Mouse (Mus musculus): ENCODE results near the gene Hbp1.

Hbp1 gene

DNA sequence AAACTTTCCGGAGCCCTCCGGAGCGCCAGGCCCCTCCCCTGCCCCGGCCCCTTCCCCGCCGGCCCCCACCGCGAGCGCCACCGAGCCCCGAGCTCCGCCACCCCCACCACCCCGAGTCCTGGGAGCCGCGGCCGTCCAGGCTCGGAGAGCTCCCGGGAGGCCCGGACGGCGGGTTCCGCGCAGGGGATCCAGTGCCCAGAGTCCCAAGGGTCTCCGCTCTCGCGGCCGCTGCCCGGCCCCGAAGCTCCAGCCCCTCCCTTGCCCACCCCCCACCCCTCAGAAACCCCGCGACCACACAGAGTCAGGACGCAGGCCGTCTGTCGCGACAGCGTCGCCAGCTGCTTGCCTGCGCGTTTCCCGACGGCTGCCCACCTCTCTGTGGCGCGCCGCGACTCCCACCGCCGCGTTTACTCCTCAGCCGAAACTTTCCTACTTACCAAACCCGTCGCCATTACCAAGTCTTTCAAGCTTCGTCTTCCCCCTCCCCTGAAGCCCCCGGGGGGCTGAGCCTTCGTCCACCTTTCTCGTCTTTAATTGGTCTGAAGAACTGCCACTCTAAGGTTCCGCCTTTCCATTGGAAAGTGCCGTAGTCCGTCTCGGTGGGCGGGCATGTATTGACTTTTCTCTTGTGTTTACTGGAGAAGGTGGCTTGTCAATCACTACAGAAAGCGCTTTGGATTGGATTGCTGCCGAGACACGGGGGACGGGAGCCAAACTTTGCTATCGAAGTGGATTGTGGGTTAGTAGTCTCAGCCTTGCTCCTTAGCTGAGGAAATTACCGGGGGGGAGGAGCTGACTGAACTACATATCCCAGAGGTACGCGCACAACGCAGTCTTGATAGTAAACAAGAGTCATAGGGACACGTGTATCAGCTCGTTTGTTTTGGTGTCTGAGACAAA, at the start of gene Hbp1:
Gene Hbp1 (minus strand): TSS at position 777 of the 900 bp plus-strand sequence.
- DNase-seq (ENCODE audit: low spot score), result peak; percentile 99

DNA sequence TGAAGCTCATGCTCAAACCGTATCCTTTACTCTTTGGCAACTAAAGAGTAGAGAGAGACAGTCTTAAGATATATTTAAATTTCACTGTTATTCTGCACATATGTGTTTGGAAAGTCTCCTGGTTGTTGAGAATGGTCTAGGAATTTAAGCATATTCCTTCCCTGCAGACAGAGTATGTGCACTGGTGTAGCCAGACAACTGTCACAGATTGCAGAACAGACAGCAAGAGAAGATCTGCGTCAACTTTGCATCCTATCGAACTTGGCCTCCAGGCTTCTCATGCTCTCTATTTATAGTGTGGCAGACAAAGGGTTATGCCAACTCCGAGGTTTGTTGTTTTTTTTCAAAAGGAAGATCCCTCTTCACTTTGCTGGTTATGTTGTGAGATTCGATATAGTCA, 48.4 kb upstream of the Hbp1 start:
- no peak for DNase-seq (ENCODE audit: low spot score)

- no peak for DNase-seq (ENCODE audit: low spot score)
Observed at GRCm38 (mm10) chr12:31997328-31997878, 47.1 kb upstream of the Hbp1 start.

GRCm38 (mm10) chr12:31996877-31997276, 46.5 kb upstream of the Hbp1 start:
- peak; percentile 9 for DNase-seq (ENCODE audit: low spot score)

DNA sequence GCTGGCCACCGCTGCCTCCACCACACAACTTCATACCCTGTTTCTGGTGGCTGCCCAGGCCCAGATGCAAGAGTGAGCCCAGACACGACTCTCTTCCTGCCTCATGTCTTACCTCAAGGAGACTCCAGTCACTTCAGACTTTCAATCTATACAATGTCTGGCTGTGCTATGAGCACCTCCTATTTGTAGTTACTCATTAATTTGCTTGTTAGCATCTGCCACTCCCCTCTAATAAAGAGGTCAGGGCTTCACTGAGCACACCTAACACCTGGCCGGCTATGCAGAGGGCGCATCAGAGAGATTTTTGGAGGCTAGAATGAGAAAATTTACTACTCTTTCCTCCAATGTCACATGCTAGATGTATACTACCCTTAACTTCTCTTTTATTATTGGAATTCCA, 40.2 kb upstream of the Hbp1 start:
- no peak for DNase-seq (ENCODE audit: low spot score)

- DNase-seq (ENCODE audit: low spot score), result no peak
Observed at GRCm38 (mm10) chr12:31989726-31990125, 39.4 kb upstream of the Hbp1 start.

- DNase-seq (ENCODE audit: low spot score), result no peak
Observed at GRCm38 (mm10) chr12:31986463-31986862, 36.1 kb upstream of the Hbp1 start.

DNA sequence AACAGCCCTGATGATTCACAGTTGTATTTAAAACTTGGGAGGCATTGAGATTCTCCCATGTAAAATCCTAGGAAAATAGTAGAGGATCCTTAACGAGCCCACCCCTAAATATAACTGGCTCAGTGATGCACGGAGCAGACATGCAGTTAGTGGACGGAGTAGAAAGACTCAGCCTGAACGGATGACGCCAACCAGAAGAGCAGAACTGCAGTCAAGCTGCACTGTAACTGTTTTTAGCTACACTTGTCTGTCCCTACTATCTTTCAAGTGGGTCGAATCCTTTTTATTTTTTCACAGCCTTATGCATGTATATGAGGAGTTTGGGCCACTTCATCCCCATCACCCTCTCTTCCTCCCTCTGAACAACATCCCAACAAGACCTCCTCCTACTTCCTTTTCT, 35.4 kb upstream of the Hbp1 start:
- DNase-seq (ENCODE audit: low spot score), result no peak

DNA sequence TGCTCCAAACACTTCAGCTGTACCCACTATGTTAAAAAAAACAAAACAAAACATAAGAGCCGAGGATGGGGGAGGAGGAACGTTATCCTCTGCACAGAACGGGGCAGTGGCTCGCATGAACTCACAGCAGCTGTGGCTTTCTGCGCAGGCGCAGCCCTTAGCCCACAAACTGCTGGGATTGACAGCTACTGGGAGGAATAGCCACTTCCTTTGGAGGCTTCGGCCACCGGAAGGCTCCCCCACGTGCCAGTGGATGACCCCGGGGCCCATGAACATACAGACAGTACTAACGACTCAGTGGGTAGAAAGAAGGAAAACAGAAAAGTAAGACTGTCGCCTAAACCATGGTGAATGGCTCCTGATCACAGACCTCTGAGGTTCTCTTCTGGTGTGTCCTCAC, 34.3 kb upstream of the Hbp1 start:
- DNase-seq (ENCODE audit: low spot score), result no peak

DNA sequence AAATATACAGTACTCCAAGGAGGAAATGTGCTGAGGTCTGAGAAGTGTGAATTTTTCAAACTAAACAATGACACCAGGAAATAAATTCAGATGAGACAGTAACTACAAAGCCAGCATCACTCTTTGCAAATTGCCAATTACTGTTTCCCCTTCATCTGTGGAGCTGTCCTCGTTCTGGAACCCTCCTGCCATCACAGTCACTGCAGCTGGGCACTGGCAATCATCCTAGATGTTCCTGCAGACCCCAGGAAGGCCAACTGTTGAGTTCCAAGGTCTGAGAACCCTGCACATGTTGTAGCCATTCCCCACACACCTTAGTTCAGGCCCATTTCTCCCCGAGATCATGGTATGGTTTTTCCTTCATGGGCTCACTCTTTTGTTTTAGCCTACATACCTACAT, 33.9 kb upstream of the Hbp1 start:
- no peak for DNase-seq (ENCODE audit: low spot score)

GRCm38 (mm10) chr12:31983769-31984168, 33.4 kb upstream of the Hbp1 start:
- DNase-seq (ENCODE audit: low spot score), result no peak

DNA sequence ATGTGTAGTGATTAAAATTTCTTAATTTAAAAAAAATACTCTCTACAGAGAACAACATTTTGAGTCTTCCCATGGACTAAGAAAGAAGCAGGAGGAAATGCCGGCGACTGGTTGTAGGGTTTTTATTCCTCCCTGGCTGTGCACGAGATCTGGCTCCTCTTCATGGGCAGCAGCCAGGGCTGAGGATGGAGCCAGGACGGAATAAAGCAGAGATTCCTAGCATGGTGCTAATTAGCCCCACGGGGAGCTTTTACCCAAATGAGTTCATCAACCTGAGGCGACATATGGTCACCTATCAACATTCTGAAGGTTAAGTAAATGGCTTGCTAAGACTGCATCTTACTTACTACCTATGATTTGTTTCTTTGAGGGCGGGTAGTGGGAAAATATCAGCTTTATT, 32.9 kb upstream of the Hbp1 start:
- no peak for DNase-seq (ENCODE audit: low spot score)

DNA sequence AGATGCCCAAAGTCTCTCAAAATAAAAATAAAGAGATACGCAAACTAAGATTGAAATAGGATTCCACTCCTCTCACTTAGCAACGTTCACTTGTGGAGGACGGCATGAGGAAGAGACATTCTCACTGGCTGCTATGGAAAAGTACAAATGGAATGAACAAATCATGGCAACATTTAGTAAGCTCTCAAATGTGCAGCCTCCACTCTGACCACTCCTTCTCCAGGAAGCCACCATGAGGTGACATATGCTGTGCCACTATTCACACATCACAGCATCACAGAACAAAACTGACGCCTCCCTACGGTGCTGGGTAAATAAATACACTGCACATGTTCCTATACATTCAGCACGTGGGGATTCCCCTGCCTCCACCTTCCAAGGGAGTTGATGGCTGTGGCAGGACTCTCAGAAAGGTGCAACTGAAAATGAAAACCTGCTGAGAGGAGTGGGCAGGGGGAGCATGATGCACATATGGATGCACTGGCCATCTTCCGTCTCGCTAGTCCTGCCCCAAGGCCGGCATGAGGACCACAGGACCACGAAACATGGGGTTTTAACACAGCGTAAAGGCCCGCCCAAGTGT, 27.4 kb upstream of the Hbp1 start:
- no peak for DNase-seq (ENCODE audit: low spot score)

DNA sequence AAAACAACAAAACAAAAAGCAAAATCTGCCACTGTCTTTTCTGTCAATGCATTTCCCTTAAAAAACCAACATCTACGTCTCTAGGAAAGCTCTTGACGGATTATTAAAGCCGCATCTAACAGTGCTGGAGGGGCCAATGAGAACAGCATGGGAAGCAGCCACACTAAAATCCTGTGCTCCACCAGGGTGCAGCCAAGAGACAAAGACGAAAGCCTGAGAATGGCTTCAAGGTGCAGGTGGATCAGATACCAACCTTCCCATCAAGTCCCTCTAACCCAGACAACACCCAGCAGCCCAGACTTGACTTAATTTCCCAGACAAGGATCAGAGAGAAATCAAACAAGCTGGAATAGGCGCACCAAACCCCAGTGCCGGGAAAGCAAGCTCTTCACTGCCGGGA, 26.2 kb upstream of the Hbp1 start:
- DNase-seq (ENCODE audit: low spot score), result no peak

- no peak for DNase-seq (ENCODE audit: low spot score)
Observed at GRCm38 (mm10) chr12:31973473-31974172, 23.3 kb upstream of the Hbp1 start.

DNA sequence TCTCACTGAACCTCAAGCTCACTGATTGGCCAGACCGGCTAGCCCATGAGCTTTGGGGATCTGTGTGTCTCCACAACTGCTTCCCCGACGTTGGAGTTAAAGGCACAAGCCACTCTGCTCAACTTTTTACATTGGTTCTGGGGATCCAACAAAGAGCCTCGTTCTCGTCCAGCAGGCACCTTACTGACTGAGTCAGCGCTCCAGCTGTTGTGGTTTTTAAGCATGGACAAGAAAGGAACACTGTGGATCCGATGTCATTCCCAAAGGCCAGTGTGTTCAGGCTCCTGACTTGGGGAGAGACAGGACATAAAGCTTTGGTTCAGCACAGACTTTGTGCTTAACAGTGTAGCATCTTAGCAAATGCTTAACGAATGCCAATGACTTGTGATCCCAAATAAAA, 21.2 kb upstream of the Hbp1 start:
- DNase-seq (ENCODE audit: low spot score), result no peak

DNA sequence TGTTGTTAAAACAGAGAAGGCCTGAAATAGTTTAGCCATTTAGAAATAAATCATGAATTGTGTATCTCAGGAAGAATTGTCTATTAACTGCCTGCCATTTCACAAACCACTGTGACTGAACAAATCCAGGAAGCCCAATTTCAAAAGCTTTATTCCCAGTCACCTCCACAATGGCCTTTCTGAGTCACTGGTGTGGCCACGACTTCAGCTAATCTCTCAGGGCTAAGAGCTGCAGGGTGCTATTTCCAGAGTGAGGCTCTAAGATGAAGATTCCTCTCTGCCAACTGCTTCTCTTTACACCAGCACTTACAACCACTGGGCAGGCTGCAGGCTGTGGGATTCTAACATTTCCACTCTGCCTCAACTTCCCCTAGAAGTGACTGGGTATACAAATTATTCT, 18.8 kb upstream of the Hbp1 start:
- no peak for DNase-seq (ENCODE audit: low spot score)

DNA sequence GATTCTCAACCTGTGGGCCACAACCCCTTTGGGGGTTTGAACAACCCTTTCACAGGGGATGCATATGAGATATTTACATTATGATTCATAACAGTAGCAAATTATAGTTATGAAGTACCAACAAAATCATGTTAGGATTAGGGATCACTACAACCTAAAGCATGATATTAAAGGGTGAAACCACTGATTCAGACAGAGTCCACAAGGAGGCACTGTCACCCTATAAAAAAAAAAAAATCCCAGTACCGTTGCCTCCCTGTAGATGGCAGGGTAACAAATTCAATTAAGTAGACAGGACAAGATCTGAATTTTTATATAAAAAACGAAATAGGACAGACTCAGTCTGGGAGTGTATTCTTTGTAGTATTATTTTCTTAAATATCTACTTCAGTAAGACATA, 17.2 kb upstream of the Hbp1 start:
- no peak for DNase-seq (ENCODE audit: low spot score)

DNA sequence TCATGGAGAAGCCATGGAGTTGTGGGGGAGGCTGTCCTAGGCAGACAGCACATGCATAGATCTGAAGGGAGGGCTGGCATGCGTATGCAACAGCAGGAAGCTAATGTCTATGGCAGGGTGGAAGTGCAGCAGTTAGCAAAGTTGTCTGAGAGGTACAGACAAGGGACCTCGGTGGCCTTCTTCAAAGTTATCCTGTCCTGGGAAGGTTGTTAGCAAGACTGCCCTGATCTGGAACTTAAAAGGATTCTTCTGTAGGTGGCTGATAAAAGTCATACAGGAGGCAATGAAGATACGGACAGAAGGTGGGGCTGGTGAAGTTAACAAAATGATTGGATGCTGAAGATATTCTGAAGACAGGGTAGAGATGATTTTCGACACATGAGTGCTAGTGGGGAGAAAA, 16.1 kb upstream of the Hbp1 start:
- no peak for DNase-seq (ENCODE audit: low spot score)

GRCm38 (mm10) chr12:31965517-31966212, 15.3 kb upstream of the Hbp1 start:
- DNase-seq (ENCODE audit: low spot score), result no peak

DNA sequence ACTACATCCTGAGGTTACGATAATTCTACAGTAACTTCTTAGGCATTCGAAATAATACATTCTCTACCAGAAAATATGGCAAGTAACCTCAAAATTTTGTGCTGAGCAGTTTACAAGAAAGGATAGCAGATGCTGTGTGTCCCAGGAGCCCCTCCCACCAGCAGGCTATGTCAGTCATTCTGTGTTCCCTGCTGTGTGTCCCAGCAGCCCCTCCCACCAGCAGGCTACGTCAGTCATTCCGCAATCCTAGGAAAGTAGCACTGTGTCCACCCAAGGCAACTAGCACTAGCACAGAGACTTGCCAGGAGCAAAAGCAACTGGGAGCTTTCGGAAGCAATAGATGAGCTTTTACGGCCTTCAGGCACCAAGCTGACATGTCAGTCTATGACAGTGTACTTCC, 13.7 kb upstream of the Hbp1 start:
- no peak for DNase-seq (ENCODE audit: low spot score)

GRCm38 (mm10) chr12:31955843-31956242, 5.5 kb upstream of the Hbp1 start:
- DNase-seq (ENCODE audit: low spot score), result no peak

Measured in yolk sac, embryonic 10.5 days (tissue).